ENCODE assay signal across 22 mouse cellular contexts in the genomic region with DNA sequence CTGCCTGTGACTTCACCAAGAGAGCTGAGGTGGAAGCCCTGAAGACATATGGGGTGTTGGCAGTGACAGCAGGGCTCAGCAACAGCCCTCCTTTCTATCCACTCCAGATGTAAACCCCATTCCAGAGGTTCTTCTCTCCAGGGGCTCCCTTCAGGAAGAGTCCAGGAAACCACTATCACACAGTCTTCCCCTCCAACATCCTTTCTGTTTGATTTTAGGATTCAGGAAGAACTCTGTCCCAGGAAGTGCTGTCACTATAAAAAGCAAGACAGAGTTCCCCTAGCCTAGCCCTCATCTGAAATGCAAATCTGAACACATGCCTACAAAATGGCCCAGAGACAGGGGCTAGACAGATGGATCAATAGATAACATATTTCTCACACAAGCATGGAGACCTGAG.
"Had no signal": no experiment of that assay in that cellular context is flagged by ENCODE, and none has a peak within 500 bp of the region (broad histone marks: within the 10 kb centered on the region; RNA-seq: fewer than 3 reads in every experiment).

No protein-coding gene starts in this region.

- H3K4me3 ChIP-seq: heart, adult 2 months; heart, embryonic 13.5 days; heart, embryonic 15.5 days; hindbrain, embryonic 10.5 days; hindbrain, embryonic 12.5 days; intestine, embryonic 15.5 days; layer of hippocampus, adult 2 months; left cerebral cortex, adult 2 months; limb, embryonic 10.5 days; limb, embryonic 12.5 days; liver, embryonic 13.5 days had no signal

- H3K27ac ChIP-seq: heart, adult 2 months; heart, embryonic 13.5 days; heart, embryonic 15.5 days; hindbrain, embryonic 10.5 days; hindbrain, embryonic 12.5 days; hindbrain, embryonic 14.5 days; intestine, embryonic 15.5 days; layer of hippocampus, adult 2 months; left cerebral cortex, adult 2 months; limb, embryonic 10.5 days; limb, embryonic 12.5 days; liver, embryonic 13.5 days had no signal

- H3K27me3 ChIP-seq: heart, embryonic 13.5 days; heart, embryonic 15.5 days; hindbrain, embryonic 12.5 days; intestine, embryonic 15.5 days had no signal

- H3K36me3 ChIP-seq: heart, embryonic 13.5 days; heart, embryonic 15.5 days; hindbrain, embryonic 10.5 days; hindbrain, embryonic 12.5 days; intestine, embryonic 15.5 days; limb, embryonic 10.5 days; limb, embryonic 12.5 days; liver, embryonic 13.5 days had no signal

- DNase-seq: gastrocnemius, postnatal 14 days; gastrocnemius, postnatal 36 days; heart, adult 11 months; heart, adult 2 months; heart, postnatal 4 days; kidney, adult 18-20 months; kidney, adult 8-10 months; kidney, postnatal 10 days; kidney, postnatal 25 days; kidney, postnatal 4 days; liver; liver, embryonic 13.5 days had no signal
